Mouse (Mus musculus) effector memory CD4-positive, alpha-beta T cell, adult 7 months (primary cell): ENCODE results near the gene Ifnlr1. TPM values are rescaled to one million over a fixed set of nuclear protein-coding genes. Genes with fewer than 3 reads are reported as not detected.

Source experiments
- polyA plus RNA-seq: library from polyadenylated mRNA; unstranded; fragments of 100-300 nt; shearing (Covaris generic); gene quantifications from one replicate; pipeline ENCODE4 v1.2.1, GENCODE M21; 2017

Ifnlr1 gene
- 0.18 TPM for polyA plus RNA-seq

DNA sequence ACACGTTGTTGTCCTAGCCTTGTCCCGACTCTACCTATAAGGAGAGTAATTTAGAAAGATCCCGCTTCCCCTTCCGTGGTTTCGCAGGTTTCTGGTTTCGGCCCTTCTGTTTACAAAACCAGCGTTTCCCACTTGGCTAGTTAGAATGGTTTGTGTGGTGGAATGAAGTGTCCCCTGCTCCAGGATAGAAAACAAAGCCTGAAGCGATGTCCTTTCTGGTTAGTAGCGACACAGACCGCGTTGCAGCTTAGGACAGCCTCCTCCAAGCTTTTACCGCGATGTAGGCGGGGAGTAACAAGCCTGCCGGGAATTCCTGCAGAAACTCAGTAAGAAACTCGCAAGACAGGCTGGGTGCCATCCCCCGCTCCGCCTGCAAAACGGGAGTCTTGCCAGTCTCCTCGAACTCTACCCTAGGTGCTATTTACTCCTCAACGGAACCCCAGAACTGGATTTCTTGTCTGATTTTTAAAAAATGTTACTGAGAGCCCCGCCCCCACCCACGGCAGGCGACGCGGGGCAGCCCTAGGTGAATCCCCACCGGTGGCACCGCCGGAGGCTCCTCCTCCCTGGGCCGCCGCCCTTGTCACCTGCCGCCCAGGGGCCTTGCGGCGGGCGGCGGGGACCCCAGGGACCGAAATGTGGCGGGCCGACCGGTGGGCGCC, at the start of gene Ifnlr1:
Gene Ifnlr1, plus strand, starts transcription at position 382 of the 662 bp plus-strand sequence.

DNA sequence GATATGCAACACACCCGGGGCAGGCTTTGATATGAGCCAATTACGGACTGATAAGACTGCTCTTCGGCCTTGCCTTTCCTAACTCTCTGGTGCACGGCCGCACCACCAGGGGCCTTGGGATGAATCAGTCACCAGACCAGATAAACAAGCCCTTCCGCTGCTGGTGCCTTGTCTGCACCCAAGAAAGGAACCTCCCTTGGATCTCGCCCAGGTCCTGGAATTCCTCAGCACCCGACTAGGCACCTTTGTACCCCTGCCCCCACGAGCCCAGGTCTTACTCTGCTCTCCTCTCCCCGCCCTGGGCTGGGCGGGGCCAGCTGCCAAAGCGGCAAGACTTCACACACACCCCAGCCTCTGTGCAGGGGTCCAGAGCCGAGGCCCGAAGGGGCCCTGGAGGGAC, 41.7 kb downstream of the Ifnlr1 start, which contains the start of gene Il22ra1:
Gene Il22ra1, plus strand, starts transcription at position 356 of the 400 bp plus-strand sequence.

Other genes with a start within 250 kb of the Ifnlr1 start
- gene Stpg1, start 191.5 kb upstream of the Ifnlr1 start, polyA plus RNA-seq: 0.26 TPM
- gene Nipal3, start 191.2 kb upstream of the Ifnlr1 start, polyA plus RNA-seq: 26.8 TPM
- gene Grhl3, start 112.7 kb upstream of the Ifnlr1 start, polyA plus RNA-seq: not detected
- not detected for gene Il22ra1, start 41.9 kb downstream of the Ifnlr1 start, polyA plus RNA-seq
- 0.21 TPM for gene Myom3, start 73.4 kb downstream of the Ifnlr1 start, polyA plus RNA-seq
- gene Srsf10, start 169.5 kb downstream of the Ifnlr1 start, polyA plus RNA-seq: 165 TPM
- 183 TPM for gene Pnrc2, start 187.6 kb downstream of the Ifnlr1 start, polyA plus RNA-seq
- 1.9 TPM for gene Cnr2, start 209.1 kb downstream of the Ifnlr1 start, polyA plus RNA-seq
- gene Fuca1, start 234.4 kb downstream of the Ifnlr1 start, polyA plus RNA-seq: 78.3 TPM